Mouse (Mus musculus) retina, postnatal 7 days (tissue): ENCODE results near the gene Gm13283.
"Not testable (repeated sequence)": the region's sequence is repeated elsewhere in the genome, so short reads cannot be mapped to it uniquely, and the experiment has no call there.

Source experiments
- DNase-seq: peaks from one replicate; pipeline ENCODE4 v3.0.0-alpha.2; 2012; ENCODE audit warnings: low read depth, low spot score

Gene Gm13283

GRCm38 (mm10) chr4:88759610-88760268 lies at the start of gene Gm13283:
TSS of gene Gm13283 (plus strand) at chr4:88760119.
- not testable (repeated sequence) for DNase-seq

GRCm38 (mm10) chr4:88714281-88714680 lies 45.6 kb upstream of the Gm13283 start:
- DNase-seq = no peak

GRCm38 (mm10) chr4:88715059-88715458 lies 44.9 kb upstream of the Gm13283 start:
- DNase-seq = no peak

GRCm38 (mm10) chr4:88718715-88719114 lies 41.2 kb upstream of the Gm13283 start:
- DNase-seq = no peak

DNA sequence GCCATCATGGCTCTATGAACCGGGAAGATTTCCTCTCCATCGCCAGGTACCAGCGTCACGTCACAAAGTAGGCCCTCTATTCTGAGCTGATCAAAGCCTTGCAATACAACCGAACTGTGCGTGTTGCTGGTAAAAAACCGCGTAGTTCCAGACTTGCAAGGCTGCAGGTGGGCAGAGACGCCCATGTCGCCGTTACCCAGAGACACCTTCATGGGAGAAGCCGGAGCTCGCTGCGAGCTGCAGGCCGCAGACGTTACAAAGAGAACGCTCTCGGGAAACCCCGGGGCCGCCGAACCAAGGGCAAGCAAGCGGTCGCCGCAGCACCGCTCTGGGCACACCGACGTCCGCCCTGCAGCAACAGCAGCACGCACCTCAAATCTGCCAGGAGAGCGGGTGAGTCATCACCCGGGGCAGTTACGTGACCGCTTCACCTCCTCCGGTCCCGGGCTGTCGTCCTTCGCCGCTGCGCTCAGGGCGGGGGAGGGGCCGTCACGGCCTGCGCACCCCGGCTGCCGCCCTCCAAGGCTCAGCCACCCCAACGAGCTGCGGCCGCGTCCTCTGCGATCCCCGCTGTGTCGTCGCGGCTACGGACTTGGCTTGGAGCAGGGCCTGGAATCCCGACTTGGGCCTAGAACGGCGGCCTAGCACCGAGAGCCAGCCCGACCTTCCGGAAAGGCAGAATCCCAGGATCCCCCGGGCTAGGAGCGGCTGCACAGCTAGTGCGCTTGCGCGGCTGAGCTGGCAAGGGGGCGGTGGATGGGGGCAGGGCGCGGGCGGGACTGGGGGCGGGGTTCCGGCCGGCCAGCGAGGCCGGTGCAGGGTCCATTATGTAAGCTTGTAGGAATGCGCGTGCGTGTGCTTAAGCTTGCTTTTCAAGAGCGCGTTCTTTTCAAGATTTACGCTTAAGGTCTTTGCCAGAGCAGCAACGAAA lies 37.9 kb upstream of the Gm13283 start, which contains the start of the genes Gm26566 and Klhl9:
Gm26566 (plus strand) TSS at position 15 of the 931 bp plus-strand sequence.
Klhl9 (minus strand) TSS at position 675 of the 931 bp plus-strand sequence.
- peak; percentile 91 for DNase-seq

DNA sequence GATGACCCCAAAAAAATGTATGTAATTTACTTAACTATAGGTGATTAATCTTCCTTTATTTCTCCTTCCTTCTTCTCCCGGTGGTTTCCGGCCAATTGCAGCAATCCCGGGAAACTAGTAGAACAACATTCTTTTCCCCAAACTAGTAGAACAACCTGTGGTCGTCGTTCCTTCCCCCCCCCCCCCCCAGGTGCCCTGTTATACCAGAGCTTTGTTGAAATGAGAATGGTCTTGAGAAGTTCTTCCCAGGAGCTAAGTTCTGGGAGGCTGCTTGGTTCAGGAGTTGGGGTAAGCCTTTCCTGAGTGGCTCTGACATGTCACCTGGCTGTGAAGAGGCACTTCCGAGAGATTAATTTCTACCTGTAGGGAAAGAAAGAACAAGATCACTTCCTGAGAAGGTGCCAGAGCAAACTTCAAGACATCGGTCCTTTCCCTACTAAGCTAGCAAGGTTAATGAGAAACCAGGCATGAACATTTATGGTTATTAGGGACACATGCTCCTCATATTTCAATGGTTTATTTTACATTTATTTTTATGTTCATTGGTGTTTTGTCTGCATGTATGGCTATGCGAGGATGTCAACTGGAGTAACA lies 36.3 kb upstream of the Gm13283 start:
- DNase-seq = no peak

- DNase-seq = no peak
Measured at GRCm38 (mm10) chr4:88726727-88727126, 33.2 kb upstream of the Gm13283 start.

DNA sequence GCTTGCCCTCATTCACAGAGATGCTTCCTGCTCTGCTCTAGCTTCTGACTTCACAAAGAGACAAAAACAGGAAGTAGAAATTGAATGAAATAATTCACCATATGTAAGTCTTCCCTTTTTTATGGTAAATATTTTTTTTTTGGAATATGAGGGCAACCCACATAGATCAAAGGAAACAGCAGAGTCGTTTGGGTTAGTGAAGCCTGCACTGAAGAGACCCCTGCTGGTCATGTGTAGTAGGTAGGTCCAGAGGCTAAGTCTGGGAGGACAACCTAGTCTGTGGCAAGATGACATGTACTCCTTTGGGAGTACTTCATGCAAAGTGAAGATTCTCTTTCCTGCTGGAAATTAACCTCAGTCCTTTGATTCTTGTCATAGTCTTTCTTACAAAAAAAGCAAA lies 32.6 kb upstream of the Gm13283 start:
- DNase-seq = no peak

DNA sequence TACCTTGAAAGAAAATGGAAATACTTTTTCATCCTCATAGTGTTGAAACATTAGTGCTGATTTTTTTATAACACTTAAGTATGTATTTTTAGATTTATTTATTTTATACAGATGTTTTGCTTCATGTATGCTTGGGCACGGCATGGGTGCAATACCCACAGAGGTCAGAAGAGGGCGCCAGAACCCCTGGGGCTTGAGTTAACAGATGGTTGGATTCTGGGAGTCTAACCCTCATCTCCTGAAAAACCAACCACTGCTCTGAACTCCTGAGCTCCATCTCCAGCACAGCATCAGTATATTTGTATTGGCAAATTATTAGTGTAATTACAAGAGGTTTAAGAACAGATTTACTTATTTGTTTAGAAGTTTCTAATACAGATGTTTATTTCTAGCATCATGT lies 21.4 kb upstream of the Gm13283 start:
- DNase-seq = peak; percentile 39

DNA sequence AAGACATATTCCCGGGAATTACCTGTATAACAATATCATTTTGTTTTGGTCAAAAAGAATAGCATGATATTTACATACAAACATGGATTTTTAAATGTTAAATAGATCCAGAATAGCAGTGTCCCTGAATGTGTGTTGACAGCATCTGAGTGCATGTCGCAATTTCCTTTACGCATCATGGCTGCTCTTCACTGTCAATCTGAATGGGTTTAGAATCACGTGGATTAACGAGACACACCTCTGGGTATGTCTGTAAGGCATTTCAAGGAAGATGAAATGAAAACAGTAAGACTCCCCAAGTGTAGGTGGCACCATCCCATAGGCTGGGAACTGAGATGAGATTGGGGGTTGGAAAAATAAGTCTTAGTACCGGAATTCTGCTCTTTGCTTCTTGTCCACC lies 20.9 kb upstream of the Gm13283 start:
- no peak for DNase-seq

DNA sequence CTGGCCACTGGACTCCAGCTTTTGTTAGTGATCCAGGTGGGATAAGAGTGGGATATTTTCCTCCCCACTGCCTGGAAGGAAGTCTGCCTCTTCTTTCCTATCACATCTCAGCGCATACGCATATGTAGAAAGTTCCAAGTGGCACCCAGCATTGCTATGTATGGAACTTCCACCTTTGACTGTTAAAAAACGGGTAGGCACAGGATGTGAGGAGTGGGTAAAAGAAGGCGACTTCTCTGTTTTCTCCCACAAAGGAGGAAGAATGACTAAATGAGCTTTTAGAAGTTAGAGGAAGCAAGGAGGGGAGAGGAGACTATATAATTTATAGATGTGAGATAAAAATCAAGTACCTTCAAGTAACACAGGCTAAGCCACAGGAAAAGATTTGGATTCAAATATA lies 18.5 kb upstream of the Gm13283 start:
- no peak for DNase-seq

DNA sequence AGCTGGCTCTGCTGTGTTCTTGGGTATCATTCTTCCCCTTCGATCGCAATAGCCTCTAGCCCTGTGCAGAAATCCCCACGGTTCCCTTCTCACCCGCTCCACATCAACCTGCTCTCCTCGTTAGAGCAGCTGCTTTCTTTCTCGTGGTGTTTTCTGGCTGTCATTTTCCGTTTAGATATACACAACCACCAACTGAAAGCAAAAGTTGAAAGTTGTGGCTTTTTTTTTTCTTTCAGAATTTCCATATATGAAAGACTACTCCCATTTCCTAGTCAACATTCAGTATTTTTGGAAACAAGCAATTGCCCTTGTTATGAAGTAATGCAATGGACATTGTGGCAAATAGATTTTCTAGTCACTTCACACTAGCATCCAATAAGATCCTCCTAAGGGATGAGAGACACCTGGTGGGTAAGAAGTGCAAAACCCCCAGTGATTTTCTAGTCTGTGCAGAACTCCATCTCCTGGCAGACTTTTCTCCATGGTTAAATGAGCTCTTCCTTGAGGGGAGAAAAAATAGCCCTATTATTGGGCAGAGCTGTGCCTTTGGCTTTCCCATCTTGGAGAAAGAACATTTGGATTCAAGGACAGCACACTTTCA lies 17.0 kb upstream of the Gm13283 start:
- no peak for DNase-seq

GRCm38 (mm10) chr4:88744207-88744606 lies 15.7 kb upstream of the Gm13283 start:
- no peak for DNase-seq

DNA sequence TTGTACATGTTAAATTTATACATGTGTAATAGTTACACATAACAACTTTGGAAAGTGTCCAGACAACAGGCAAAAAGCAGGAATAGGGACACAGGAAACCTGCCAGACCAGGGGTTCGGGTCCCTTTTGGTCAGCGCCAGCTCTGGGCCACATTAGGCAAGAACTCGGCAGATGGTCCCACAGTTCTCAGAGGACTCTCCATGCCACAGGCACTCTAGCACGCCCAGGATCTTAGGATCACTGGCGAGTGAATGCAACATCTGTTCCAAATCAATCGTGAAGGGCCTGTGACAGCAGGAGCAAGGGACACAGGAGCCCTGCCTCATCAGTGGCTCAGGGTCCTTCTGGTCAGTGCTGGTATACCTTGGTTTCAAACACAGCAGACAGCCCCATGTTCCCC lies 10.0 kb upstream of the Gm13283 start:
- no peak for DNase-seq

DNA sequence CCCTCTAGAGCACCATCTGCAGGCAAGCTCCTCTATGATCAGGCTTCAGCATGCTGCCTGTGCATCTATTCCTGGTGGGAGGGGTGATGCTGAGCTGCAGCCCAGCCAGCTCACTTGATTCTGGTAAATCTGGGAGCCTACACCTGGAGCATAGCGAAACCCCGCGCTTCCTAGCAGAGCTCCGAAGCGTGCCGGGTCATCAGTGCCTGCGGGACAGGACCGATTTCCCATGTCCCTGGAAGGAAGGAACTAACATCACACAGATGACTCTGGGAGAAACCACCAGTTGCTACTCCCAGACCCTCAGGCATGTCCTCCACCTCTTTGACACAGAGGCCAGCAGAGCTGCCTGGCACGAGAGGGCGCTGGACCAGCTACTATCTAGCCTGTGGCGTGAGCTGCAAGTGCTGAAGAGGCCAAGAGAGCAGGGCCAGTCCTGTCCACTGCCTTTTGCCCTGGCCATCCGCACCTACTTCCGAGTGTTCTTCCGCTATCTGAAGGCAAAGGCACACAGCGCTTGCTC lies 5.0 kb upstream of the Gm13283 start, which contains the start of gene Gm13271:
Gm13271 (plus strand) TSS at position 51 of the 523 bp plus-strand sequence.
- DNase-seq = not testable (repeated sequence)

DNA sequence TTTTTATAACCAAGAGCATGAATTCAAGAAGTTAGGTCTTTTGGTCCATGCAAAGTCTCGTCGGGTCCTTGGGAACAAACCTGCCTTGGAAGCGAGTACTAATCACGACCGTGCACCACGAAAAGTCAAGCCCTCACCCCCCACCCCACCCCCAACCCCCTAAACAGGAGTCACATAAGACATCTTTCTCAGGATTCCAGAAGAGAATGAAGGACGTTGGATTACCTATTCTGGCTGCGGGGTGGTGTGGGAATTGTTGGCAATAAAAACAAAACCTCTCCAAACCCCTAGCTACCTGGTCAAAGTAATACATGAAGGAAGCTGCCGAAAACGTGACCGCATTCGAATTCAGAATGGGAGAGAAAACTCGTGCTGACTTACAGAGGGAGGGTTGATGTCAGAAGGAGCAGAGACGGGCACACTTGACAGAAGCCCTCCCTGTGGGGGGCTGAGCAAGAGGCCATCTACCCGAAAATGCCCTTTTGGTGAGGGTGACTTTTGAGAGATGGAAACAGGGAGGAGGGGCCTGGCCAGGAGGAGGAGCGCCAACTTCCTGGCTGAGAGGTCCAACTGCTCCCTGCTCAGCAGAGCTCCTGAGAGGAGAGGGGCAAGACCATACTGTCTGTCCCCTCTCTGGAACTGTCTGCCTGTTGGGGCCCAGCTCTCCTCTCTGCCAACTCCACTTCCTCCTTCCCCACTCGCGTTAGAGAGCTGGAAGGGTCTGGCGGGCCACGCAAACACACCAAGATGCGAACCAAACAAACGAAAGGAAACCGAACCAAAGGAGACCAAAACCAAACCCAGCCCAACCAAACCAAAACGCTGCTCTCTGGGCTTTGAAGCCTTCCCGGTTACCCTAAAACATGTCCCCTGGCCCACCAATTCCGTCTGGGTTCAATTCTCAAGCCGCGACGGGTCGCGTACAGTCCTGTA lies 3.1 kb upstream of the Gm13283 start:
- not testable (repeated sequence) for DNase-seq

GRCm38 (mm10) chr4:88757628-88758031 lies 2.3 kb upstream of the Gm13283 start:
- DNase-seq = peak; percentile 80

DNA sequence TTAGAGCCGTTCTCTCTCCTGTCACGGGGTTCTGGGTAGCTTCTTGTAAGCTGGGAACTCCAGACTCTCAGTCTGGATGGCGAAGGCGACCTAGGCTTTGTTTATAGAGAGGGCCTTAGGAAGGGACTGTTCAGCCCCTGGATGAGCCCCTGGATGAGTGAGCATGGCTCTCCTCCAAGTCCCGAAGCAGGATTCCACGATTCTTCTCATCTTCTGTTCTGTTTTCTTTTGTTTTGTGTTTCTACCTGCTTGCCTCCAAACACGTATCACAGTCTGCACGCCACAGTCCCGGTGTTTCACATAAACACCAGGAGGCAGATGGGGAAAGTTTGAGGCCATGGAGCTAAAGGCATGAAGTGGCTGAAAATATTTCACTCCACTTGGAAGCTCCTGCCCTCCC lies 1.2 kb upstream of the Gm13283 start:
- DNase-seq = not testable (repeated sequence)

DNA sequence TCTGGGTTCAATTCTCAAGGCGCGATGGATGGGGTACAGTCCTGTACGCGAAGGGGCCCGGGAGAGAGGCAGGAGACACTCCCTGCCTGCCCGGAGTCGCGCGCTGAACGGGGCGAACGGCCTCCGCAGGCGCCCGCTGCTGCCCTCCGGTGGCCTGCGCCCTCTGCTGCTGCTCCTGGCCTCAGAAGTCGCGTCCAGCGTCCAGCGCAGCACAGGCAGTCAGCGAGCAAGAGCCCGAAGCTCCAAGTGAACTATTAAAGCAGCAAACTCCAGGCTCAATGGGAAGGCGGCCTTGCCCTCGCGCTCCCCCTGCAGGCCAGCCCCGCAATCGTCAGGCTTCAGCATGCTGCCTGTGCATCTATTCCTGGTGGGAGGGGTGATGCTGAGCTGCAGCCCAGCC lies 512 bp downstream of the Gm13283 start:
- peak; percentile 75 for DNase-seq

DNA sequence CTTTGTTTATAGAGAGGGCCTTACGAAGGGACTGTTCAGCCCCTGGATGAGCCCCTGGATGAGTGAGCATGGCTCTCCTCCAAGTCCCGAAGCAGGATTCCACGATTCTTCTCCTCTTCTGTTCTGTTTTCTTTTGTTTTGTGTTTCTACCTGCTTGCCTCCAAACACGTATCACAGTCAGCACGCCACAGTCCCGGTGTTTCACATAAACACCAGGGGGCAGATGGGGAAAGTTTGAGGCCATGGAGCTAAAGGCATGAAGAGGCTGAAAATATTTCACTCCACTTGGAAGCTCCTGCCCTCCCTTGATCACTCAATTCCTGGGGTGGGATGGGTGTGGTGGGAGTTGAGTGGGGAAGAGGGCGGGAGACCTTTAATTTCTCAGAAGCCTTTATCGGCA lies 1.9 kb downstream of the Gm13283 start:
- not testable (repeated sequence) for DNase-seq
